Mouse (Mus musculus) erythroblast, embryonic 14.5 days (primary cell): ENCODE results near the gene Olfr934.

Source experiments
- GATA1 ChIP-seq: IDR thresholded peaks from 2 replicates; pipeline ENCODE4 v1.6.1; 2012; ENCODE audit warnings: low read length, inconsistent platforms, mixed read lengths
- TAL1 ChIP-seq: IDR thresholded peaks from 3 replicates; pipeline ENCODE4 v1.6.1; 2012; ENCODE audit warnings: low read length, inconsistent platforms, mixed read lengths

- no peak for TF ChIP-seq GATA1
- TF ChIP-seq TAL1 = no peak
Observed at GRCm38 (mm10) chr9:38988215-38988614, at the start of gene Olfr934.
